Mouse (Mus musculus) layer of hippocampus, adult 2 months (tissue): ENCODE data around the gene Ccdc86. TPM values are rescaled to one million over a fixed set of nuclear protein-coding genes. Genes with fewer than 3 reads are reported as not detected.

ENCODE experiments used
- DNase-seq, 2 experiments: peaks; one replicate each; pipeline ENCODE4 v3.0.0; 2022; ENCODE audit warnings: low spot score in 2 of 2
- H3K27ac ChIP-seq: fragments of 200-600 bp; 2 replicates; pipeline ENCODE4 v1.8.1; 2022
- H3K4me3 ChIP-seq: fragments of 200-600 bp; 2 replicates; pipeline ENCODE4 v1.8.1; 2022; ENCODE audit warnings: mild to moderate bottlenecking
- CTCF ChIP-seq: fragments of 200-600 bp; conservative IDR thresholded peaks from 2 replicates; pipeline ENCODE4 v1.8.1; 2022; ENCODE audit warnings: antibody characterized with exemption, mild to moderate bottlenecking, moderate library complexity
- total RNA-seq, 2 experiments: library from RNA; stranded (reverse); gene quantifications; 2 replicates each; pipeline ENCODE4 v1.2.3; 2021

Ccdc86 gene
- total RNA-seq, 2 experiments from 2014 or later: 7.9 to 9.7 TPM

GRCm38 (mm10) chr19:10916506-10916905, 32.6 kb downstream of the Ccdc86 start:
- TF ChIP-seq CTCF: no peak
- Histone ChIP-seq H3K27ac (no peak overlapping the region), H3K4me3 (no peak overlapping the region)
- no peak for DNase-seq

GRCm38 (mm10) chr19:10914870-10915269, 34.2 kb downstream of the Ccdc86 start:
- TF ChIP-seq CTCF: no peak
- no peak overlapping the region for H3K27ac ChIP-seq
- no peak overlapping the region for H3K4me3 ChIP-seq
- DNase-seq: no peak

- H3K4me3 ChIP-seq: no peak overlapping the region
- H3K27ac ChIP-seq: no peak overlapping the region
- no peak for DNase-seq
- no peak for TF ChIP-seq CTCF
These were observed 34.8 kb downstream of the Ccdc86 start for GRCm38 (mm10) chr19:10914291-10914690.

- no peak overlapping the region for H3K27ac ChIP-seq
- no peak overlapping the region for H3K4me3 ChIP-seq
- no peak for TF ChIP-seq CTCF
- DNase-seq: no peak
These were observed 39.9 kb downstream of the Ccdc86 start for GRCm38 (mm10) chr19:10909087-10909721.

- H3K4me3 ChIP-seq: no peak overlapping the region
- TF ChIP-seq CTCF: peak; percentile 89
- peak; percentile 34 to 63 for DNase-seq
- H3K27ac ChIP-seq: no peak overlapping the region
These were observed 41.2 kb downstream of the Ccdc86 start for GRCm38 (mm10) chr19:10907891-10908290.

GRCm38 (mm10) chr19:10905728-10906000, 43.4 kb downstream of the Ccdc86 start:
- peak overlapping the region; percentile 86 for H3K27ac ChIP-seq
- no peak overlapping the region; the same call in 1 of the 2 replicates for H3K4me3 ChIP-seq
- no peak for DNase-seq
- TF ChIP-seq CTCF: no peak

GRCm38 (mm10) chr19:10904927-10905727, 43.9 kb downstream of the Ccdc86 start:
- peak; percentile 55 to 75 for DNase-seq
- H3K27ac ChIP-seq: peak overlapping the region; percentile 86

GRCm38 (mm10) chr19:10904512-10904911, 44.6 kb downstream of the Ccdc86 start:
- no peak for TF ChIP-seq CTCF
- DNase-seq: no peak
- H3K4me3 ChIP-seq: no peak overlapping the region
- peak overlapping the region; percentile 86 for H3K27ac ChIP-seq

More at GRCm38 (mm10) chr19:10904927-10905727, 43.9 kb downstream of the Ccdc86 start:
- no peak overlapping the region; the same call in 1 of the 2 replicates for H3K4me3 ChIP-seq
- TF ChIP-seq CTCF: peak; percentile 43

GRCm38 (mm10) chr19:10901046-10901445, 48.0 kb downstream of the Ccdc86 start:
- no peak for TF ChIP-seq CTCF
- Histone ChIP-seq H3K4me3 (no peak overlapping the region), H3K27ac (no peak overlapping the region)
- no peak for DNase-seq

GRCm38 (mm10) chr19:10900315-10900714, 48.8 kb downstream of the Ccdc86 start:
- no peak overlapping the region for H3K27ac ChIP-seq
- no peak overlapping the region for H3K4me3 ChIP-seq
- no peak for TF ChIP-seq CTCF
- no peak for DNase-seq

- no peak overlapping the region for H3K27ac ChIP-seq
- TF ChIP-seq CTCF: no peak
- no peak overlapping the region for H3K4me3 ChIP-seq
- no peak for DNase-seq
These were observed 51.6 kb downstream of the Ccdc86 start for GRCm38 (mm10) chr19:10897491-10897890.

- no peak for DNase-seq
- peak overlapping the region; percentile 91; the same call in 1 of the 2 replicates for H3K27ac ChIP-seq
- H3K4me3 ChIP-seq: peak overlapping the region; percentile 87
- no peak for TF ChIP-seq CTCF
These were observed 52.2 kb downstream of the Ccdc86 start for GRCm38 (mm10) chr19:10896849-10897248.

- no peak for TF ChIP-seq CTCF
- Histone ChIP-seq H3K27ac (peak overlapping the region; percentile 91), H3K4me3 (peak overlapping the region; percentile 87)
- DNase-seq: no peak
These were observed 53.4 kb downstream of the Ccdc86 start for GRCm38 (mm10) chr19:10895708-10896107.
